Mouse (Mus musculus) intestine, postnatal 0 days (tissue): ENCODE measurements around the gene Ppef2. TPM values are rescaled to one million over a fixed set of nuclear protein-coding genes. Genes with fewer than 3 reads are reported as not detected.

Source experiments
- ATAC-seq: fragments of 200-750 bp; cut with Nextera tagmentation; 2 replicates; pipeline ENCODE4 v1.8.0; 2017; ENCODE audit warnings: mild to moderate bottlenecking, moderate TSS enrichment, moderate library complexity
- H3K27ac ChIP-seq: fragments of 300-500 bp; sonication (generic); 2 replicates; pipeline ENCODE4 v1.5.1; 2014; ENCODE audit warnings: mild to moderate bottlenecking, low read depth, low read length, moderate library complexity
- H3K27me3 ChIP-seq: fragments of 300-500 bp; sonication (generic); replicated peaks from 2 replicates; pipeline ENCODE4 v1.6.1; 2014; ENCODE audit warnings: low read length, mixed read lengths; ENCODE audit not compliant: control insufficient read depth, insufficient read depth
- H3K36me3 ChIP-seq: fragments of 300-500 bp; sonication (generic); 2 replicates; pipeline ENCODE4 v1.6.1; 2014; ENCODE audit warnings: mild to moderate bottlenecking, moderate library complexity; ENCODE audit not compliant: control insufficient read depth, insufficient read depth
- H3K4me1 ChIP-seq: fragments of 300-500 bp; sonication (generic); replicated peaks from 2 replicates; pipeline ENCODE4 v1.6.1; 2014; ENCODE audit warnings: antibody characterized with exemption, low read length, mixed read lengths; ENCODE audit not compliant: control insufficient read depth, insufficient read depth
- H3K4me2 ChIP-seq: fragments of 300-500 bp; sonication (generic); replicated peaks from 2 replicates; pipeline ENCODE4 v1.6.1; 2014; ENCODE audit warnings: low read depth, mild to moderate bottlenecking, moderate library complexity
- H3K4me3 ChIP-seq: fragments of 300-500 bp; sonication (generic); 2 replicates; pipeline ENCODE4 v1.5.1; 2014; ENCODE audit warnings: low read depth, low read length
- H3K9ac ChIP-seq: fragments of 300-500 bp; sonication (generic); 2 replicates; pipeline ENCODE4 v1.6.1; 2014; ENCODE audit warnings: mild to moderate bottlenecking, low read depth, low read length
- H3K9me3 ChIP-seq: fragments of 300-500 bp; sonication (generic); 2 replicates; pipeline ENCODE4 v1.6.1; 2016; ENCODE audit warnings: mixed run types; ENCODE audit not compliant: control insufficient read depth
- CTCF ChIP-seq: sonication (generic); IDR thresholded peaks from 2 replicates; pipeline ENCODE4 v1.5.1; 2016; ENCODE audit warnings: low read depth, mild to moderate bottlenecking, control low read depth, antibody characterized with exemption, moderate library complexity
- WGBS: fragments of 180-500 bp; shearing (Covaris S2); extraction: QIAGEN DNeasy Blood & Tissue Kit; methylation state at CpG from one replicate; pipeline ENCODE4 v1.1.7; 2014; 5-methylcytosine and 5-hydroxymethylcytosine counted together
- polyA plus RNA-seq: library from polyadenylated mRNA; unstranded; fragments of >200 nt; fragmentation: Nextera tagmentation; extraction: Ambion mirVana; gene quantifications from 2 replicates; pipeline ENCODE4 v1.2.1, GENCODE M21; 2015

Gene Ppef2
- polyA plus RNA-seq, 1 experiment from 2014 or later = 0.16 TPM

GRCm38 (mm10) chr5:92283107-92283506, 27.0 kb upstream of the Ppef2 start:
- H3K4me1 ChIP-seq = 0 out of 2 replicates have a peak, but pooled peaks cover 9% of the 10 kb centered on the region
- peak; percentile 65; the same call in 1 of the 2 replicates for ATAC-seq
- WGBS = 27% methylated on average over 3 of the region's 3 CpGs
- H3K27me3 ChIP-seq = no peaks in the 10 kb centered on the region
- TF ChIP-seq CTCF = no peak
- no peak overlapping the region for H3K4me3 ChIP-seq
- H3K9me3 ChIP-seq = no peaks in the 10 kb centered on the region
- no peak overlapping the region for H3K9ac ChIP-seq
- H3K4me2 ChIP-seq = peak overlapping the region; percentile 46
- H3K36me3 ChIP-seq = peaks cover 28% of the 10 kb centered on the region; the same call in 1 of the 2 replicates
- peak overlapping the region; percentile 61; the same call in 1 of the 2 replicates for H3K27ac ChIP-seq

DNA sequence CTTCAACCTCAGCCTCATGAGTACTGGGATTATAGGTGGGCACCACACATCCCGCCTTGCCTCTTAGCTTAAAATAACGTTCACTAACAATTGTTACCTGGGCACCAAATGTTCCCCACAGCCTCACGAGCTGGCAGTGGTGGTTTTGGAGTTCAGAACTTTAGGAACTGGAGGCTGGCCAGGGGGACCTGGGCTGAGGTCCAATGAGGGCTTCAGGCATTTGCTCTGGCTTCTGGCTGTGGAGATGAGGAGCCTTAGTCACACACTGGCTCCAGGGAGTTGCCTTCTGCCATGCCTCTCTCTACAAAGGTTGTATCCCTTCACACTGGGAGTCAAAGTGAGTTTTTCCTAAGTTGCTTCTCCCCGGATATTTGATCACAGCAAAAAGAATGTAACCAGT, 26.5 kb upstream of the Ppef2 start:
- WGBS = 67% methylated on average over 4 of the region's 4 CpGs
- no peak for ATAC-seq
- Histone ChIP-seq H3K4me1 (0 out of 2 replicates have a peak, but pooled peaks cover 9% of the 10 kb centered on the region), H3K9ac (no peak overlapping the region), H3K27ac (peak overlapping the region; percentile 61; the same call in 1 of the 2 replicates), H3K9me3 (no peaks in the 10 kb centered on the region), H3K36me3 (peaks cover 23% of the 10 kb centered on the region; the same call in 1 of the 2 replicates), H3K27me3 (no peaks in the 10 kb centered on the region), H3K4me3 (no peak overlapping the region), H3K4me2 (no peak overlapping the region)
- TF ChIP-seq CTCF = no peak

DNA sequence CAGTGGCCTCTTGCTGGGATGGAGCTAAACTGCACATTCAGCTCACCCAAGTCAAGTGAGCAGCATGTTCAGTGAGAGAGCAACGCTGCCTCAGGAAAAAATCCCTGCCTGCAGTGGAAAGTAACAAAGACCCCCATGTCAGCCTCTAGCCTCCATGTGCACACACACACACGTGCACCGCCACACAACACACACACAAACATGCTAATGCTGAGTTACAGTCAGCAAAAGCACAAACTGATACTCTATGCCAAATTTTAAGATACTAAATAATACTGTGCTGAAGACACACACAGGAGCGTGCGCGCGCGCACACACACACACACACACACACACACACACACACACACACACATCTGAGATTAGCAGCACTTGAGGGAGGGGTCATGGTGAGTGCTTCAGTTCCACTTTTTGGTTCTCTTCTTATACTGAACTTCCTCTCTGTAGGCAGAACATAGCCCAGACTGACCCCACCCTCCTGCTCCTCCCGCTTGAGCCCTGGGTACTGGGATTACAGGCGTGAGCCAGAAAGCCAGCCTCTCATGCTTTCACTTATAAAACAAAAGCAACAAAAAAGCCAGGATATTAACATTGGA, 23.0 kb upstream of the Ppef2 start:
- WGBS = 78% methylated on average over 10 of the region's 10 CpGs
- H3K9ac ChIP-seq = no peak overlapping the region
- 0 out of 2 replicates have a peak, but pooled peaks cover 15% of the 10 kb centered on the region for H3K4me1 ChIP-seq
- H3K4me2 ChIP-seq = no peak overlapping the region
- H3K27ac ChIP-seq = no peak overlapping the region
- TF ChIP-seq CTCF = no peak
- no peak overlapping the region for H3K4me3 ChIP-seq
- ATAC-seq = no peak
- no peaks in the 10 kb centered on the region for H3K36me3 ChIP-seq
- no peaks in the 10 kb centered on the region for H3K27me3 ChIP-seq
- no peaks in the 10 kb centered on the region for H3K9me3 ChIP-seq

- H3K36me3 ChIP-seq = no peaks in the 10 kb centered on the region
- H3K9ac ChIP-seq = peak within 1 kb of the TSS; percentile 69
- peak; percentile 92 for ATAC-seq
- 0 out of 2 replicates have a peak, but pooled peaks cover 12% of the 10 kb centered on the region for H3K4me1 ChIP-seq
- H3K27me3 ChIP-seq = no peaks in the 10 kb centered on the region
- H3K27ac ChIP-seq = peak within 1 kb of the TSS; percentile 85
- TF ChIP-seq CTCF = peak; percentile 74
- H3K9me3 ChIP-seq = no peaks in the 10 kb centered on the region
- H3K4me3 ChIP-seq = peak within 1 kb of the TSS; percentile 62
- peak within 1 kb of the TSS; percentile 80 for H3K4me2 ChIP-seq
- 3% methylated on average over 54 of the region's 54 CpGs for WGBS
Observed at GRCm38 (mm10) chr5:92277437-92278394, 21.6 kb upstream of the Ppef2 start, which contains the start of gene Naaa. TSS of gene Naaa (minus strand) at chr5:92278170.

GRCm38 (mm10) chr5:92270496-92270895, 14.4 kb upstream of the Ppef2 start:
- TF ChIP-seq CTCF = no peak

DNA sequence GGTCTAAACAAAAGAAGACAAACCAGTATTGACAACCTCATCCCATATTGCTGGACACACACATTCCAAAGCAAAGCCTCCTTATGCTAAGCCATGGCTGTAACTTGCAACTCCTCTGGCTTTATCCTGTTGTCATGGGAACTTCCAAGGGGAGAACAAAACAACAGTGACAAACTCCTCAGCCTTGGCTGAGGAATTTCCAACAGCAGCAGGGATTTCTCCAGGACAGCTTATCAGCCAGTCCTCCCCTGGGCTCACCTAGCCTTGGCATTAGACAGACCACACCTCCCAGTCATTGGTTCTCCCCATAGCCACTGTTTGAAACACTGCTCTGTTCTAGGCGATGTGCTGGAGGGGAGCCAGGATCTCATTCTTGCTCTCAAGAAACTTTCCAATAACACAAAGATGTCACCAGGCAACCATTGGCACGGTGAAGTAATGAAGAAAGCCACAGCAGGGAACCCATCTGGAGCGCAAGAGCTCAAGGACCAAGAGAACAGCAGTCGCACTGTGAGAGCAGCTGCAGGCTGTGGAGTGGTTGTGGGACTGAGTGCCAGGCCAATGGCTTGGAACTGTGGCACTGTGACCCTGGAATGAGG, 7.8 kb upstream of the Ppef2 start:
- TF ChIP-seq CTCF = no peak
- 58% methylated on average over 4 of the region's 4 CpGs for WGBS
- Histone ChIP-seq H3K27me3 (no peaks in the 10 kb centered on the region), H3K4me3 (no peak overlapping the region), H3K9ac (no peak overlapping the region), H3K27ac (no peak overlapping the region), H3K9me3 (no peaks in the 10 kb centered on the region), H3K36me3 (no peaks in the 10 kb centered on the region; the same call in 1 of the 2 replicates), H3K4me1 (peaks cover 8% of the 10 kb centered on the region; the same call in 1 of the 2 replicates), H3K4me2 (no peak overlapping the region)
- peak; percentile 65 for ATAC-seq

More at GRCm38 (mm10) chr5:92270496-92270895, 14.4 kb upstream of the Ppef2 start:
- 83% methylated on average over 7 of the region's 7 CpGs for WGBS
- Histone ChIP-seq H3K9me3 (no peaks in the 10 kb centered on the region), H3K4me3 (no peak overlapping the region), H3K4me2 (no peak overlapping the region), H3K27ac (no peak overlapping the region), H3K4me1 (no peaks in the 10 kb centered on the region), H3K36me3 (peaks cover 8% of the 10 kb centered on the region; the same call in 1 of the 2 replicates), H3K27me3 (no peaks in the 10 kb centered on the region), H3K9ac (no peak overlapping the region)
- ATAC-seq = no peak
